Mouse (Mus musculus) CD4-positive helper T cell, adult 2 months (primary cell): ENCODE data around the gene Iqce.
A peak's percentile ranks its signal among the peaks of the same experiment; 100 is the strongest.

Experiments
- DNase-seq: peaks from one replicate; pipeline ENCODE4 v3.0.0-alpha.2; 2012; ENCODE audit warnings: low read depth, missing footprints, low spot score

Gene Iqce

GRCm38 (mm10) chr5:140639871-140640270 lies 62.3 kb downstream of the Iqce start:
- no peak for DNase-seq

GRCm38 (mm10) chr5:140639312-140639711 lies 62.9 kb downstream of the Iqce start:
- DNase-seq, result no peak

GRCm38 (mm10) chr5:140638484-140638883 lies 63.7 kb downstream of the Iqce start:
- DNase-seq, result no peak

- peak; percentile 54 for DNase-seq
Observed at GRCm38 (mm10) chr5:140637989-140638388, 64.2 kb downstream of the Iqce start.

GRCm38 (mm10) chr5:140637058-140637410 lies 65.1 kb downstream of the Iqce start:
- DNase-seq, result no peak

GRCm38 (mm10) chr5:140636316-140637057 lies 65.7 kb downstream of the Iqce start:
- DNase-seq, result peak; percentile 80

GRCm38 (mm10) chr5:140634798-140635722 lies 67.1 kb downstream of the Iqce start:
- DNase-seq, result no peak

- DNase-seq, result no peak
Observed at GRCm38 (mm10) chr5:140633432-140633831, 68.7 kb downstream of the Iqce start.

GRCm38 (mm10) chr5:140628995-140629394 lies 73.2 kb downstream of the Iqce start:
- peak; percentile 42 for DNase-seq

GRCm38 (mm10) chr5:140627580-140627979 lies 74.6 kb downstream of the Iqce start:
- no peak for DNase-seq

- no peak for DNase-seq
Observed at GRCm38 (mm10) chr5:140624961-140625360, 77.2 kb downstream of the Iqce start.

GRCm38 (mm10) chr5:140624238-140624637 lies 77.9 kb downstream of the Iqce start:
- DNase-seq, result no peak

GRCm38 (mm10) chr5:140623791-140624190 lies 78.4 kb downstream of the Iqce start:
- DNase-seq, result no peak

- DNase-seq, result no peak
Observed at GRCm38 (mm10) chr5:140622978-140623670, 79.1 kb downstream of the Iqce start.

GRCm38 (mm10) chr5:140621517-140621916 lies 80.7 kb downstream of the Iqce start:
- DNase-seq, result no peak

- no peak for DNase-seq
Observed at GRCm38 (mm10) chr5:140621092-140621491, 81.1 kb downstream of the Iqce start.

- peak; percentile 11 for DNase-seq
Observed at GRCm38 (mm10) chr5:140619895-140620736, 82.1 kb downstream of the Iqce start.

- DNase-seq, result peak; percentile 85
Observed at GRCm38 (mm10) chr5:140619151-140619771, 82.9 kb downstream of the Iqce start.

- peak; percentile 90 for DNase-seq
Observed at GRCm38 (mm10) chr5:140617714-140618113, 84.5 kb downstream of the Iqce start.

GRCm38 (mm10) chr5:140616691-140617090 lies 85.5 kb downstream of the Iqce start:
- DNase-seq, result peak; percentile 83

- peak; percentile 54 for DNase-seq
Observed at GRCm38 (mm10) chr5:140616110-140616503, 86.1 kb downstream of the Iqce start.
